Mouse (Mus musculus): ENCODE data around the gene Bcl2l1.

The Bcl2l1 gene

GRCm38 (mm10) chr2:152831019-152831878 is at the start of gene Bcl2l1:
Gene Bcl2l1 (minus strand): TSS chr2:152831728.
- in situ Hi-C loops (cut with MboI; ENCODE audit: low pct_unique_long_range_greater_than_20kb in 1 of 2, low sequenced_read_pairs in 2 of 2, unreplicated experiment in 1 of 2): loop anchor here (5.0 kb wide), 4 partner anchors 64 to 219 kb away; no protein-coding TSS in a partner anchor

- in situ Hi-C loops (cut with MboI; ENCODE audit: low pct_unique_long_range_greater_than_20kb in 1 of 2, low sequenced_read_pairs in 2 of 2, unreplicated experiment in 1 of 2): no loop called here
These were observed 49.4 kb upstream of the Bcl2l1 start for GRCm38 (mm10) chr2:152880898-152881297.

GRCm38 (mm10) chr2:152878239-152878638 is 46.7 kb upstream of the Bcl2l1 start:
- in situ Hi-C loops (cut with MboI; ENCODE audit: low pct_unique_long_range_greater_than_20kb in 1 of 2, low sequenced_read_pairs in 2 of 2, unreplicated experiment in 1 of 2): no loop called here

GRCm38 (mm10) chr2:152863346-152863745 is 31.8 kb upstream of the Bcl2l1 start:
- in situ Hi-C loops (cut with MboI; ENCODE audit: low pct_unique_long_range_greater_than_20kb in 1 of 2, low sequenced_read_pairs in 2 of 2, unreplicated experiment in 1 of 2): no loop called here

- in situ Hi-C loops (cut with MboI; ENCODE audit: low pct_unique_long_range_greater_than_20kb in 1 of 2, low sequenced_read_pairs in 2 of 2, unreplicated experiment in 1 of 2): no loop called here
These were observed 31.1 kb upstream of the Bcl2l1 start for GRCm38 (mm10) chr2:152862638-152863037.

- in situ Hi-C loops (cut with MboI; ENCODE audit: low pct_unique_long_range_greater_than_20kb in 1 of 2, low sequenced_read_pairs in 2 of 2, unreplicated experiment in 1 of 2): no loop called here
These were observed 30.4 kb upstream of the Bcl2l1 start for GRCm38 (mm10) chr2:152861891-152862290.

- in situ Hi-C loops (cut with MboI; ENCODE audit: low pct_unique_long_range_greater_than_20kb in 1 of 2, low sequenced_read_pairs in 2 of 2, unreplicated experiment in 1 of 2): no loop called here
These were observed 28.0 kb upstream of the Bcl2l1 start for GRCm38 (mm10) chr2:152859501-152859900.

GRCm38 (mm10) chr2:152848466-152848865 is 16.9 kb upstream of the Bcl2l1 start:
- in situ Hi-C loops (cut with MboI; ENCODE audit: low pct_unique_long_range_greater_than_20kb in 1 of 2, low sequenced_read_pairs in 2 of 2, unreplicated experiment in 1 of 2): no loop called here

GRCm38 (mm10) chr2:152847815-152848302 is 16.3 kb upstream of the Bcl2l1 start, which contains the start of gene Tpx2:
Gene Tpx2 (plus strand): TSS chr2:152847964.
- in situ Hi-C loops (cut with MboI; ENCODE audit: low pct_unique_long_range_greater_than_20kb in 1 of 2, low sequenced_read_pairs in 2 of 2, unreplicated experiment in 1 of 2): no loop called here

GRCm38 (mm10) chr2:152847057-152847814 is 15.7 kb upstream of the Bcl2l1 start:
- in situ Hi-C loops (cut with MboI; ENCODE audit: low pct_unique_long_range_greater_than_20kb in 1 of 2, low sequenced_read_pairs in 2 of 2, unreplicated experiment in 1 of 2): no loop called here

GRCm38 (mm10) chr2:152842741-152843140 is 11.2 kb upstream of the Bcl2l1 start:
- in situ Hi-C loops (cut with MboI; ENCODE audit: low pct_unique_long_range_greater_than_20kb in 1 of 2, low sequenced_read_pairs in 2 of 2, unreplicated experiment in 1 of 2): no loop called here

GRCm38 (mm10) chr2:152839256-152839655 is 7.7 kb upstream of the Bcl2l1 start:
- in situ Hi-C loops (cut with MboI; ENCODE audit: low pct_unique_long_range_greater_than_20kb in 1 of 2, low sequenced_read_pairs in 2 of 2, unreplicated experiment in 1 of 2): loop anchor here in 1 of 2 experiments (5.0 kb wide), 1 partner anchor 72 kb away; no protein-coding TSS in a partner anchor

GRCm38 (mm10) chr2:152830021-152830921 is 1.3 kb downstream of the Bcl2l1 start:
- in situ Hi-C loops (cut with MboI; ENCODE audit: low pct_unique_long_range_greater_than_20kb in 1 of 2, low sequenced_read_pairs in 2 of 2, unreplicated experiment in 1 of 2): loop anchor here (5.0 kb wide), 4 partner anchors 63 to 218 kb away; no protein-coding TSS in a partner anchor

GRCm38 (mm10) chr2:152829367-152829881 is 2.1 kb downstream of the Bcl2l1 start:
- in situ Hi-C loops (cut with MboI; ENCODE audit: low pct_unique_long_range_greater_than_20kb in 1 of 2, low sequenced_read_pairs in 2 of 2, unreplicated experiment in 1 of 2): no loop called here

GRCm38 (mm10) chr2:152828532-152828931 is 3.0 kb downstream of the Bcl2l1 start:
- in situ Hi-C loops (cut with MboI; ENCODE audit: low pct_unique_long_range_greater_than_20kb in 1 of 2, low sequenced_read_pairs in 2 of 2, unreplicated experiment in 1 of 2): no loop called here

- in situ Hi-C loops (cut with MboI; ENCODE audit: low pct_unique_long_range_greater_than_20kb in 1 of 2, low sequenced_read_pairs in 2 of 2, unreplicated experiment in 1 of 2): no loop called here
These were observed 3.5 kb downstream of the Bcl2l1 start for GRCm38 (mm10) chr2:152828011-152828370.

- in situ Hi-C loops (cut with MboI; ENCODE audit: low pct_unique_long_range_greater_than_20kb in 1 of 2, low sequenced_read_pairs in 2 of 2, unreplicated experiment in 1 of 2): no loop called here
These were observed 4.1 kb downstream of the Bcl2l1 start for GRCm38 (mm10) chr2:152827321-152828010.
